Mouse (Mus musculus): ENCODE data around the gene Epha7. TPM values are rescaled to one million over a fixed set of nuclear protein-coding genes. Genes with fewer than 3 reads are reported as not detected.

Gene Epha7
- polyA plus RNA-seq, 1 experiment from 2014 or later = 5.4 TPM

DNA sequence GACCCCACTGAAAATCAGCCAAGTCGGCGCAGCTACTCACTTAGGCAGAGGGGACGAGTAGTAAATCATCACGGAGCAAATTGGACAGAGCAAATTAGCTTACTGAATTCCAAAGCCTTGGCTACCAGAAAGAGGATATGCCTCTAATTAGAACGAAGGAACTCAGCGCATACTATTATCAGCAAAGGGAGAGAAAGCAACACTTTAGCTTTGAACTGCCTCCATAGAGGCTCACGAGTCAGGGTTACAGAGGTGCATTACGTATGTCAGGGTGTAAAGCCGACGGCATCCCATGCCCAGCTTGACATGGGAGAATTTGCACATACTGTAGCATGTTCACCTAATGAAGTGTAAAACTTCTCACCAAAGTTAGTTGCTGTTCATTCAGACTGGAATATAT lies 121.9 kb downstream of the Epha7 start:
- Histone ChIP-seq H3K4me2 (replicated peaks; ENCODE audit: low read depth, low read length) (no peak overlapping the region), H3K4me1 (ENCODE audit: insufficient read depth, low read depth, low read length) (no peaks in the 10 kb centered on the region), H3K27ac (ENCODE audit: low read length) (no peak overlapping the region), H3K9ac (replicated peaks; ENCODE audit: low read depth) (no peak overlapping the region), H3K36me3 (ENCODE audit: insufficient read depth, low read length) (no peaks in the 10 kb centered on the region), H3K9me3 (ENCODE audit: low read length) (no peaks in the 10 kb centered on the region), H3K27me3 (replicated peaks; ENCODE audit: insufficient read depth, low read length) (no peaks in the 10 kb centered on the region), H3K4me3 (ENCODE audit: low read depth, low read length) (no peak overlapping the region)
- WGBS = 71% methylated on average over 10 of the region's 10 CpGs
- ATAC-seq (no peak), DNase-seq (ENCODE audit: low spot score) (no peak)
- TF ChIP-seq CTCF (IDR thresholded peaks at IDR 0.05) (no peak), EP300 (IDR thresholded peaks at IDR 0.05) (no peak)

GRCm38 (mm10) chr4:28935567-28935966 lies 122.6 kb downstream of the Epha7 start:
- no peak for ATAC-seq
- WGBS = 71% methylated on average over 11 of the region's 11 CpGs
- H3K9me3 ChIP-seq (ENCODE audit: low read length) = no peaks in the 10 kb centered on the region

DNA sequence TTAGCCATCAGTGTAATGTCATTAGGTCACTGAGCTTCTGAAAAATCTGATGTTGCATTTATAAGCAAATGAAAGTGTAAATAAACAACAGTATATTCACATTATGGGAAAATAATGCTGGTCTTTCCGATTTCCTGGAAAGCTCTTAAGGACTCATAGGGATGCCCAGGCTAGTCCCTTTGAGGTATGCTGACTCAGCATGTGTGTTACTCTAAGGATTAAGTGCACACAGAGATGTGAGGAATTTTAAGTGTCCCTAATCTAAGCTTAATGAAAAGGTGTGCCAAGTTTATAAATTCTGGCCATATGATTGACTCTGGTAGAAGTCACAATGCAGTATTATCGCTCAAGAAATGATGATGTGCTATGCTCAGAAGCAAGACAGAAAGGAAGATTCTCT lies 127.8 kb downstream of the Epha7 start:
- ATAC-seq (no peak), DNase-seq (ENCODE audit: low spot score) (no peak)
- Histone ChIP-seq H3K4me2 (replicated peaks; ENCODE audit: low read depth, low read length) (no peak overlapping the region), H3K36me3 (ENCODE audit: insufficient read depth, low read length) (no peaks in the 10 kb centered on the region), H3K4me3 (ENCODE audit: low read depth, low read length) (no peak overlapping the region), H3K9me3 (ENCODE audit: low read length) (no peaks in the 10 kb centered on the region), H3K27ac (ENCODE audit: low read length) (no peak overlapping the region), H3K27me3 (replicated peaks; ENCODE audit: insufficient read depth, low read length) (no peaks in the 10 kb centered on the region), H3K4me1 (ENCODE audit: insufficient read depth, low read depth, low read length) (no peaks in the 10 kb centered on the region), H3K9ac (replicated peaks; ENCODE audit: low read depth) (no peak overlapping the region)
- WGBS = 80% methylated on average over 2 of the region's 2 CpGs
- TF ChIP-seq CTCF (IDR thresholded peaks at IDR 0.05) (no peak), EP300 (IDR thresholded peaks at IDR 0.05) (no peak)

More at GRCm38 (mm10) chr4:28935567-28935966, 122.6 kb downstream of the Epha7 start:
- Histone ChIP-seq H3K9ac (replicated peaks; ENCODE audit: low read depth) (no peak overlapping the region), H3K4me1 (ENCODE audit: insufficient read depth, low read depth, low read length) (no peaks in the 10 kb centered on the region), H3K27me3 (replicated peaks; ENCODE audit: insufficient read depth, low read length) (no peaks in the 10 kb centered on the region), H3K4me2 (replicated peaks; ENCODE audit: low read depth, low read length) (no peak overlapping the region), H3K4me3 (ENCODE audit: low read depth, low read length) (no peak overlapping the region), H3K27ac (ENCODE audit: low read length) (no peak overlapping the region), H3K36me3 (ENCODE audit: insufficient read depth, low read length) (no peaks in the 10 kb centered on the region)
- TF ChIP-seq EP300 (IDR thresholded peaks at IDR 0.05) (no peak), CTCF (IDR thresholded peaks at IDR 0.05) (no peak)
- no peak for DNase-seq (ENCODE audit: low spot score)

GRCm38 (mm10) chr4:28944237-28944636 lies 131.3 kb downstream of the Epha7 start:
- ATAC-seq (no peak), DNase-seq (ENCODE audit: low spot score) (peak; percentile 40)
- H3K36me3 ChIP-seq (ENCODE audit: insufficient read depth, low read length) = no peaks in the 10 kb centered on the region
- no peak overlapping the region for H3K4me3 ChIP-seq (ENCODE audit: low read depth, low read length)
- H3K9me3 ChIP-seq (ENCODE audit: low read length) = no peaks in the 10 kb centered on the region
- no peaks in the 10 kb centered on the region for H3K4me1 ChIP-seq (ENCODE audit: insufficient read depth, low read depth, low read length)
- H3K9ac ChIP-seq (replicated peaks; ENCODE audit: low read depth) = no peak overlapping the region
- H3K27ac ChIP-seq (ENCODE audit: low read length) = no peak overlapping the region
- 72% methylated on average over 6 of the region's 6 CpGs for WGBS
- no peaks in the 10 kb centered on the region for H3K27me3 ChIP-seq (replicated peaks; ENCODE audit: insufficient read depth, low read length)
- no peak overlapping the region for H3K4me2 ChIP-seq (replicated peaks; ENCODE audit: low read depth, low read length)
- TF ChIP-seq EP300 (IDR thresholded peaks at IDR 0.05) (no peak), CTCF (IDR thresholded peaks at IDR 0.05) (no peak)

DNA sequence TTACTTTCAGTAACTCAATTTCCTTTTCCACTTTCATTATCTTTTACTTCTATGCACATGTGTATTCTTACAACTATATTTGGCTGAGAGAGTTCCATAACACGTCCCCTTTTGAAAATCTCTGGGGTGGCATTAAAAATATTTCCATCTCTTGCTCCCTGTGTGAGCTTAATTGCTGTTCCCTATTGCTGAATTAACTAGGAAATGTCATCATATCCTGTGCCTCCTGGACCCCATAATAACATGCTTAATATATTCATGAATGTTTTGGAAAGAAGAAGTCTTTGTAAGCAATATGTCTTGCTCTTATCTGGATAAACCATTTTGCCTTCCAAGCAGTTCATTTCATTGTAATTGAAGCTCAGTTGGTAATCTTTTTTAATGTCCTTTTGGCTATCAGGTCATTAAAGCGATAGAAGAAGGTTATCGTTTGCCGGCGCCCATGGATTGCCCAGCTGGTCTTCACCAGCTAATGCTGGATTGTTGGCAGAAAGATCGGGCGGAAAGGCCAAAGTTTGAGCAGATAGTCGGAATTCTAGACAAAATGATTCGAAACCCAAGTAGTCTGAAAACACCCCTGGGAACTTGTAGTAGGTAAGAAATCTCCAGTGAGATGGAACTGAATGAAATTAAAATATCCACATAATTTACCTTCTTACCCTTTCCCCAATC lies 148.1 kb downstream of the Epha7 start:
- Histone ChIP-seq H3K4me3 (ENCODE audit: low read depth, low read length) (no peak overlapping the region), H3K9me3 (ENCODE audit: low read length) (no peaks in the 10 kb centered on the region), H3K4me2 (replicated peaks; ENCODE audit: low read depth, low read length) (no peak overlapping the region), H3K36me3 (ENCODE audit: insufficient read depth, low read length) (no peaks in the 10 kb centered on the region), H3K27me3 (replicated peaks; ENCODE audit: insufficient read depth, low read length) (no peaks in the 10 kb centered on the region), H3K9ac (replicated peaks; ENCODE audit: low read depth) (no peak overlapping the region), H3K27ac (ENCODE audit: low read length) (no peak overlapping the region), H3K4me1 (ENCODE audit: insufficient read depth, low read depth, low read length) (no peaks in the 10 kb centered on the region)
- 75% methylated on average over 9 of the region's 9 CpGs for WGBS
- ATAC-seq = no peak
- TF ChIP-seq CTCF (IDR thresholded peaks at IDR 0.05) (no peak), EP300 (IDR thresholded peaks at IDR 0.05) (no peak)
- DNase-seq (ENCODE audit: low spot score) = no peak

- TF ChIP-seq CTCF (IDR thresholded peaks at IDR 0.05) = no peak
- no peak for TF ChIP-seq EP300 (IDR thresholded peaks at IDR 0.05)
- WGBS = 51% methylated on average over 3 of the region's 3 CpGs
Measured at GRCm38 (mm10) chr4:28967584-28968315, 154.8 kb downstream of the Epha7 start.

More at GRCm38 (mm10) chr4:28967584-28968315, 154.8 kb downstream of the Epha7 start:
- Histone ChIP-seq H3K4me1 (ENCODE audit: insufficient read depth, low read depth, low read length) (no peaks in the 10 kb centered on the region), H3K27ac (ENCODE audit: low read length) (no peak overlapping the region), H3K9me3 (ENCODE audit: low read length) (no peaks in the 10 kb centered on the region), H3K27me3 (replicated peaks; ENCODE audit: insufficient read depth, low read length) (no peaks in the 10 kb centered on the region), H3K36me3 (ENCODE audit: insufficient read depth, low read length) (no peaks in the 10 kb centered on the region), H3K4me3 (ENCODE audit: low read depth, low read length) (no peak overlapping the region), H3K9ac (replicated peaks; ENCODE audit: low read depth) (no peak overlapping the region), H3K4me2 (replicated peaks; ENCODE audit: low read depth, low read length) (no peak overlapping the region)
- DNase-seq (ENCODE audit: low spot score) (no peak), ATAC-seq (no peak)

Data from lung, postnatal 0 days (tissue).